Mouse (Mus musculus): ENCODE results near the gene Krtap31-1. TPM values are rescaled to one million over a fixed set of nuclear protein-coding genes. Genes with fewer than 3 reads are reported as not detected.

Krtap31-1 gene
- total RNA-seq (2023) = not detected

GRCm38 (mm10) chr11:99907620-99908019, at the start of gene Krtap31-1:
Gene Krtap31-1 (plus strand): TSS chr11:99907920.

GRCm38 (mm10) chr11:99864176-99864575, 43.5 kb upstream of the Krtap31-1 start, which contains the start of gene Gm11559:
Gene Gm11559 (plus strand): TSS chr11:99864476.

GRCm38 (mm10) chr11:99873089-99873488, 34.6 kb upstream of the Krtap31-1 start, which contains the start of gene Krtap9-1:
Gene Krtap9-1 (plus strand): TSS chr11:99873389.

GRCm38 (mm10) chr11:99878887-99879286, 28.8 kb upstream of the Krtap31-1 start, which contains the start of gene Gm11567:
Gene Gm11567 (plus strand): TSS chr11:99879187.

GRCm38 (mm10) chr11:99914451-99914850, 6.7 kb downstream of the Krtap31-1 start, which contains the start of gene Gm11565:
Gene Gm11565 (plus strand): TSS chr11:99914751.

GRCm38 (mm10) chr11:99935991-99936390, 28.3 kb downstream of the Krtap31-1 start, which contains the start of gene Krtap31-2:
Gene Krtap31-2 (plus strand): TSS chr11:99936291.

GRCm38 (mm10) chr11:99948175-99948574, 40.5 kb downstream of the Krtap31-1 start, which contains the start of gene Krtap9-5:
Gene Krtap9-5 (plus strand): TSS chr11:99948475.

Other genes starting within 250 kb of the Krtap31-1 start
- gene Gm11563, start 249.0 kb upstream of the Krtap31-1 start, total RNA-seq (2023) = not detected
- gene Krtap4-6, start 242.0 kb upstream of the Krtap31-1 start, total RNA-seq (2023) = not detected
- gene Gm14190, start 217.2 kb upstream of the Krtap31-1 start, total RNA-seq (2023) = not detected
- gene Gm14180, start 173.6 kb upstream of the Krtap31-1 start, total RNA-seq (2023) = not detected
- not detected for gene Gm11595, start 135.0 kb upstream of the Krtap31-1 start, total RNA-seq (2023)
- gene Krtap4-8, start 127.2 kb upstream of the Krtap31-1 start, total RNA-seq (2023) = not detected
- gene Krtap4-9, start 122.7 kb upstream of the Krtap31-1 start, total RNA-seq (2023) = not detected
- not detected for gene Gm11596, start 114.5 kb upstream of the Krtap31-1 start, total RNA-seq (2023)
- gene Gm11569, start 109.0 kb upstream of the Krtap31-1 start, total RNA-seq (2023) = not detected
- gene Gm11554, start 103.5 kb upstream of the Krtap31-1 start, total RNA-seq (2023) = not detected
- gene Krtap4-13, start 98.0 kb upstream of the Krtap31-1 start, total RNA-seq (2023) = not detected
- gene Gm11564, start 92.3 kb upstream of the Krtap31-1 start, total RNA-seq (2023) = not detected
- gene 2300003K06Rik, start 69.9 kb upstream of the Krtap31-1 start, total RNA-seq (2023) = not detected
- gene Krtap4-16, start 56.3 kb upstream of the Krtap31-1 start, total RNA-seq (2023) = not detected
- gene Gm11568, start 50.0 kb upstream of the Krtap31-1 start, total RNA-seq (2023) = not detected
- gene Gm11559, start 43.4 kb upstream of the Krtap31-1 start, total RNA-seq (2023) = not detected
- not detected for gene Krtap9-1, start 34.5 kb upstream of the Krtap31-1 start, total RNA-seq (2023)
- gene Gm11567, start 28.7 kb upstream of the Krtap31-1 start, total RNA-seq (2023) = not detected
- gene Gm11565, start 6.8 kb downstream of the Krtap31-1 start, total RNA-seq (2023) = not detected
- gene Krtap31-2, start 28.4 kb downstream of the Krtap31-1 start, total RNA-seq (2023) = not detected
- not detected for gene Krtap9-5, start 40.6 kb downstream of the Krtap31-1 start, total RNA-seq (2023)
- gene Krtap29-1, start 71.1 kb downstream of the Krtap31-1 start, total RNA-seq (2023) = not detected
- gene Krtap16-1, start 78.7 kb downstream of the Krtap31-1 start, total RNA-seq (2023) = not detected
- not detected for gene Krtap17-1, start 86.1 kb downstream of the Krtap31-1 start, total RNA-seq (2023)
- gene Krt33a, start 108.3 kb downstream of the Krtap31-1 start, total RNA-seq (2023) = not detected
- gene Krt33b, start 121.9 kb downstream of the Krtap31-1 start, total RNA-seq (2023) = not detected
- gene Krt34, start 133.6 kb downstream of the Krtap31-1 start, total RNA-seq (2023) = not detected
- gene Krt31, start 142.6 kb downstream of the Krtap31-1 start, total RNA-seq (2023) = not detected
- not detected for gene Krt32, start 180.3 kb downstream of the Krtap31-1 start, total RNA-seq (2023)
- gene Krt35, start 188.3 kb downstream of the Krtap31-1 start, total RNA-seq (2023) = not detected
- gene Krt36, start 197.7 kb downstream of the Krtap31-1 start, total RNA-seq (2023) = not detected
- gene Krt13, start 213.6 kb downstream of the Krtap31-1 start, total RNA-seq (2023) = not detected
- not detected for gene Krt15, start 228.0 kb downstream of the Krtap31-1 start, total RNA-seq (2023)
- not detected for gene Krt19, start 240.7 kb downstream of the Krtap31-1 start, total RNA-seq (2023)